Mouse (Mus musculus): ENCODE data around the gene Sec31b.
A peak's percentile ranks its signal among the peaks of the same experiment; 100 is the strongest.

Gene Sec31b

DNA sequence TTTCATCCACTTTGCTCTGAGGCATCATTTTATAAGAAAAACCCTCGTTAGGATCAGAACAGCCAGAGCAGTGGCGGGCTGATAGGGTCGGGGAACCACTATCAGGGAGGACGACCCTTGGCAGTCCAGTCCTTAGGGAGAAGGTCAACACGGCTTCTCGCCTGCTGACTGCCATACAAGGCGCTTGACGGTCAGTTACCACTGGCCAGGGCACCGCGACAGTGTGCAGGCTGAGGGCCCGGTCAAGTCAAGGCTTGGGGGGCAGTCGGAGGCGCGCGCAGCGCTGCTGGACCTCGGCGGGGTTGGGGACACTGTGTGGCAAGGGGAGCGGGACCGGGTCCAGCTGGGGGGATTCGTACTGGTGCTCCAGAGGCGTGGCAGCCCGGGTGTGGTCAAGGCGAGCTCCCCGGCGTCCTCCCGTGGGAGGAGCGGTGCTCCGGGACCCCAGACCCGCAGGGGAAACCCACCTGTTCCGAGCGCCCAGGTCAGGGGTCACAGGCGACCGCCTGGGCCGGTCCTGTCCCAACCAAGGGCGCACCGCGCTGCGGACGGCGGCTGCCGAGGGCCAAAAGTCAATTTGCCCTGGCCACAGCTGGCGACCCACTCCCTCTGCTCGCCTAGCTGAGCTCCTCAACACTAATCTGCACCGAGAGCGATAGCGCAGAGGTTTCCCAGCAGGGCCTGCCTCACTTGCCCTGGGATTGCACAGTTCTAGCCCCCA lies at the start of gene Sec31b:
Gene Sec31b (minus strand): TSS at position 544 of the 721 bp plus-strand sequence.
- ATAC-seq (ENCODE audit: low TSS enrichment), result no peak

DNA sequence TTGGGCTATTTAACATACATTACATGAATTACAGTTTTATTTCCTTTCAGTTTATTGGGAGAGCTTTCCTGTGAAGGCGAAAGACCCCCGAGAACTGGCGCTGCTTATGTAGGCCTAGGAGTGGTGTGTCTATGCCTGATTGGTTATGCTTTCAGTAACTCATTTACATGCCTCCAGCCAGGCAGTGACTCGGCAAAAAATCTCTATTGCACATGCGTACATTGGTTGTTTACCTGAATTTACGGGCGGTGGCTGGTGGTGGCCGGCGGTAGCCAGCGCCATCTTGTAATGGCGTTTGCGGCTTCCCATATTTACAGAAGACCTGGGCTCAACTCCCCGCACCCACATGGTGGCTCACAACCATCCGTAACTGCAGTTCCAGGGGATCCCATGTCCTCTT lies 48.5 kb upstream of the Sec31b start:
- ATAC-seq (ENCODE audit: low TSS enrichment), result no peak

DNA sequence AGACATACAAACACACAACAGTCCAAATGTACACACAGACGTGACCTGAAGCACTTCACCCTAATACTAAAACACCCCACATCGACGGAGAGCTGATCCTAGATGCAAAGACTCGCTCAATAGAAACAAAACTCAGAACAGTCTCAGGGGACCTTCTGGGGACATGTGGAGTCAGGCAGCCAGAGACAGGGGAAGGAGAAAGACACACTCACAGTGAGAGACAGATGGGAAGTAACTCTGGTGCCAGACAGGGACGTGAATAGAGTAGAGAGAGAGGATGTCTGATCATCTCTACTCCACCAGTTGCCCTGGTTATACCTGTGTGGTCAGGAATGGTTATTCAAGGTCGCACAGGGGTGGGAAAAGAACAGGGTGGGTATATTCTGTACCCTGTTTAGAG lies 46.0 kb upstream of the Sec31b start:
- no peak for ATAC-seq (ENCODE audit: low TSS enrichment)

DNA sequence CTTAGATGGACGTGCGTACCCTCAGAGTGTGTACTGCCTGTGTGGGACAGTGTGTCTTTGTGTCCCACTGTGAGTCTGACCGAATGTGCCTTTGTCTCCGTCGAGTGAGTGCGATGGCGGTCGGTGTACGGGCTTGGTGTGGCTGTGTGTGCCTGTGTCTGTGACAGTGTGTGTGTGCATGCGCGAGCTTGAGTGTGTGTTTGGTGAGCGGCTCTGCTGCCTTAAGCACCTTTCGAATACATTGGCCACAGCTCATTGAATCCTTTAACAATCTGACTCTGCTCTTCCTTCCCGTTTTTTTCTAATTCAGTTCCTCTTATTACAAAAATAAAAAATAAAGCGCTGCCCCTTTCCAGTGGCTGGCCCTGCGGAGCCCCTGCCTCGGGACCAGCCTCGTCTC lies 45.3 kb upstream of the Sec31b start:
- ATAC-seq (ENCODE audit: low TSS enrichment), result no peak

DNA sequence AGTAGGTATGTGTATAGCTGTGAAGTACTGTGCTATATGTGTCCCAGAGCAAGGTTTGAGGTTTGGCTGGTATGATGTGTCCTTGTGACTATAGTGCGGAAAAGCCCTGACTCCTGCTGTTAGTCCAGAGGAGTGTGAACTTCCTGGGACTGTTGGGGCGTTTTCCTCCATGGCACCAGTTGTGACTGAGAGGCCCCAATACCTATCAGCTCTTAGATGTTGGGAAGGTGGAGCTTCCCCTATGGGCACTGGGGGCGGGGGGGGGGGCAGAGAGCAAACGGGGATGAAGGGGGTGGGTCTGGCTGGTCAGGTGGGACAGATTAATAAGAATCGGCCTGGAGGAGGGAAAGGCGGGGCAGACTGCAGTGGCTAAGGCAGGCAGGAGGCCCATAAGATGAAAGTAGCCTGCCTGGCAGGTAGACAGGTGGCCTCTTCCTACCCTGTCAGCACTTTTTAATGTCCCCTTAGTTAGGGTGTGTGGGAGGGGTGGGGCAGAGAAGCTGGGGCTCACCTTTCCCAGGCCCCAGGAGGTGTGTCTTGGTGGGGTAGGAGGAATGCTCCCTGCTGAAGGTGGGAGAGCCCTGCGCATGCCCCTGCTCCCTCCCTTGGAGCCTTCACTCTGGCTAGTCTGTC lies 44.0 kb upstream of the Sec31b start:
- ATAC-seq (ENCODE audit: low TSS enrichment), result no peak

DNA sequence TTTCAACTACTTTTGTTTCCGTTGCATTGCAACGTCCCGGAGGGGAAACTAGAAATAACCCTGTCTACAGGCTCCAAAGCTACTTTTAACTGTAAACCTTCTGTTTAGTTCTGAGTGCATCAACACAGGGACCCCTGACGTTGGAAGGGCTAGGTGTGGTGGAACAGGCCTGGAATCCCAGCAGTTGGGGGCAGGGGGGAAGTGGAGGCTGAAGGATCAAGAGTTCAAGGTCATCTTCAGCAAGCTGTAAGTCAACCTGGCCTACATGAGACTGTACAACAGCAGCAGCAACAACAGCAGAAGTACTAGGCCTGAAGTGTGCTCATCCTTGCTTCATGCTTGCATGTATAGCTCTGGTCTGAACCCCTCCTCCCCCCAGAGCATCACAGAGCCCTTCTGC lies 42.4 kb upstream of the Sec31b start:
- ATAC-seq (ENCODE audit: low TSS enrichment), result no peak

DNA sequence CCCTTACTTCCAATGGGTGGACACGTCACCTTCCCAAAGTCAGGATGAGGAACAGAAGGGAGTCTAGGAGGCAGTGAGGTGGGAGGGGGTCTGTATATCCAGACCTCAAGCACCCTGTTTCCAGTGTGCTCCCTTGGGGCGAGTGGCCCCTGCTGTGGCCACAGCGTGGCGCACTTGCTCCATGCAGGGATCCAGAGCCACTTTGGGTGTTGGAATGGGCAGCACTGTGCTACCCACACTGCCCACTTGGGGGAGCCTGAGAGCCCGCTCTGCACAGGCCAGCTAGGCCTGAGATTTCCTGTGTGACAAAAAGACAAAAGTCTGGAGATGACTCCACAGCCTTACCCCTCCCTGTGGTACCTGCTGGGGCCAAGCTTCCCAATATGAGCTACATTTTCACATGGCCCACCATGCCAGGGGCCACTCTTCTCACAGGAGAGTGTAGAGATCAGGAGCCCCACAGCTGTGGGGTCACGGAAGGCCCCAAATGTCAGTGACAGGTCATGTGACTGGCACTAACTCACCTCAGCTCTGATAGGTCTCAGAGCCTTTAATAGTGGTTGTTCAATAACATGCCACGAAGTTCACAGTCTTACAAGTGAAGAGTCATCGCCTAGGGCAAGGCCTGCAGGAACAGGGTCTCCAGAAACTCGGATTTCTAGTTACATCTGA lies 37.1 kb upstream of the Sec31b start:
- ATAC-seq (ENCODE audit: low TSS enrichment), result peak; percentile 95

DNA sequence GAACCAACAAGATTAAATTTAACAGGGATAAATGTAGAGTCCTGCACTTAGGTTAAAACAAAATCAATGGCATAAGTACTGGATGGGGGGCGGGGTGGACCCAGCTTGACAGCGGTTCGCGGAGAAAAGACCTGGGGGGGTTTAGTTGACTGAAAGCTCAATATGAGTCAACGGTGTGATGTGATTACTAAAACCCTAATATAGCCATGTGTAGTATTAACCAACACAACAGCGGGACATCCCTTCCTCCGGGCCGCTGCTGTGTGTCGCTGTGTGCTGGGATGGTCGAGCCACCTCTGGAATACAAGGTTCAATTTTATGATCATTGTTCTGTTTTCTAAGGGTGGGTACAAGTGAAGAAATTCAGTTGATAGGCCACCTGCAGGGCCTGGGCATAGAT lies 36.4 kb upstream of the Sec31b start:
- ATAC-seq (ENCODE audit: low TSS enrichment), result no peak

DNA sequence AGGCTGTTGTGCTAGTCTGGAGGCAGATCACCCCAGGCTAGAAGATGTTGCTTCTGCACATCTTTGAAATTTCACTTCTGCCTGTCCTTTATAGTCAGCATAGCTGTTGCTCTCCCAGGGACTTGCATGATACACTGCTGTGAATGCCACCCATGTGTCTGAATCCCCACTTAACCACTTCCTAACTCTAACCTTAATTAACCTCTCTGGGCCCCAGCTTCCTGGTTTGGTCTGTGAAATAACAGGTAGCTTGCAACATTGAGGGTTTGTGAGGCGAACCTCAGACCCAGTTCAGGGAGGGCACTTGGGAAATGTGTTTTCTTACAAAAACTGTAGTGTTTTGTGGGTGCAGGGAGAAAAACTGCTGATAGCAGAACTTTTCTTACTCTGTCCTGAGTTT lies 32.4 kb upstream of the Sec31b start:
- no peak for ATAC-seq (ENCODE audit: low TSS enrichment)

DNA sequence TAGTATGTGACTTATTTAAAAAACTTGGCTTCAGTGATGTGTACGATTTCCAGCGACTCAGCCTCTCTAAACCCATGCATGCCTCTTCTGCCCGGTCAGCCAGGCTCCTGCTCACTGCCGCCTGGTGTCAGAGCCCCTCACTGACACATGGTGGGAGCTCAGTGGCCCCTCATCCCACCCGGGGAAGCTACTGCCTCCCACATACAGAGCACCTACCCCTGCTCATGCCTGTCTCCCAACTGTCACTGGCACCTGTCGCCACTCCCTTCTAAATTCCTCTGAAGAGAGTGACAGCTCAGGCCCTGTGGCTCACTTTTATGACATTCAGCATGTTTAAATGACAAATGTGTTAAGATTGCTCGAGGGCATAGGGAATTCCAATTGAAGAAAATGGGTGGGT lies 30.6 kb upstream of the Sec31b start:
- ATAC-seq (ENCODE audit: low TSS enrichment), result no peak

DNA sequence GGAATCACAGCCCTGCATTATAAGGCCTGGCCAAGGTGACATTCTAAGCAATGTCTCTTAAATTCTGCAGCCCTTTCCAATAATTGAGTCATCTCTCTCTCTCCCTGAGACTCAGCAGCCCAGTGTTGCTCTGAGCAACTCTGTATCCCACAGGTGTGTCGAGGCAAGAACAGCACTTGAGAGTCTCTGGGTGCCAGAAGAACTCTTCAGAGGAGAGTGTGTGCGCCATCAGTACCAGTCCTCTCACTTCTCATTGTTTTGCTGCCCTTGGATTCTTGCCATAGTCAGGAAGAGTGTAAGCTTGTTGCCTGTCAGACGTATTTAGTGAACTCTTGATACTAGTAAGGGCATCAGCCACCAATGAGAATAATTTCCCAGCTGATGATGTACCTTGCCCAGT lies 22.1 kb upstream of the Sec31b start:
- no peak for ATAC-seq (ENCODE audit: low TSS enrichment)

DNA sequence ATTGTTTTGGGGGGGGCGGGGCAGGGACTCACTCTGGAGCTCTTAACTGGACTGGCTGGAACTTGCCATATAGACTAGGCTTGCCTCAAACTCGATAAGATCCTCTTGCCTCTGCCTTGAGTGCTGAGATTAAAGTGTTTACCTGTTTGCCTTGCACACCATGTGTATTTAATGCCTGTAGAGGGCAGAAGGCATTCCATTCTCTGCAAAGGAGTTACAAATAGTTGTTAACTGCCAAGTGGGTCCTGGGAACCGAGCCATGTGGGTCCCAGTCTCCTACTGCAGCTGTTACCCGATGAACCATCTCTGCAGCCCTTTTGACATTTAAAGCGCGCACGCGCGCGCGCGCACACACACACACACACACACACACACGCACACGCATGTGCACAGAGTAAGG lies 18.3 kb upstream of the Sec31b start:
- ATAC-seq (ENCODE audit: low TSS enrichment), result no peak

DNA sequence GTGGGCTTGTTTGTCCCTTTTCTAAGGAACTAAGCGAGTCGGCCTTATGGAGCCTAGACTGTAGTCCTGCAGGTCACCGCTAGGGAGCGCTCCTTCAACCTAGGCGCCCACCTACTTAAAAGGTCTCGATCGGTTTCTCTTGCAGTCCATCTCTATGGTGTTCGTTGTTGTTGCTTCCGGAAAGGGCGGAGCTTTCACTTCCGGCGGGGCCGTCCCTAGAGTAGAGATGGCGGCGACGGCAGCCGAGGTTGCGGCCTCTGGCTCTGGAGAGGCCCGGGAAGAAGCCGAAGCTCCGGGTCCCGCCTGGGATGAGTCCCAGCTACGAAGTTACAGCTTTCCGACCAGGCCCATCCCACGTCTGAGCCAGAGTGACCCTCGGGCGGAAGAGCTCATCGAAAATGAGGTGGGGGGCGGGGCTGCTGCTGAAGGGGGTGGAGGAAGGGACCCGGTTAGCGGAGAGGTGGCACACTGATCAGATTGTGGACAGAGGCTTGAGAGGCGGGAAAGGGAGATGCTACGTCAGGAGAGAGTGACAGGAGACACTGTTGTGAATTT lies 17.1 kb upstream of the Sec31b start, which contains the start of gene Hif1an:
Gene Hif1an (plus strand): TSS at position 199 of the 555 bp plus-strand sequence.
- peak; percentile 100 for ATAC-seq (ENCODE audit: low TSS enrichment)

DNA sequence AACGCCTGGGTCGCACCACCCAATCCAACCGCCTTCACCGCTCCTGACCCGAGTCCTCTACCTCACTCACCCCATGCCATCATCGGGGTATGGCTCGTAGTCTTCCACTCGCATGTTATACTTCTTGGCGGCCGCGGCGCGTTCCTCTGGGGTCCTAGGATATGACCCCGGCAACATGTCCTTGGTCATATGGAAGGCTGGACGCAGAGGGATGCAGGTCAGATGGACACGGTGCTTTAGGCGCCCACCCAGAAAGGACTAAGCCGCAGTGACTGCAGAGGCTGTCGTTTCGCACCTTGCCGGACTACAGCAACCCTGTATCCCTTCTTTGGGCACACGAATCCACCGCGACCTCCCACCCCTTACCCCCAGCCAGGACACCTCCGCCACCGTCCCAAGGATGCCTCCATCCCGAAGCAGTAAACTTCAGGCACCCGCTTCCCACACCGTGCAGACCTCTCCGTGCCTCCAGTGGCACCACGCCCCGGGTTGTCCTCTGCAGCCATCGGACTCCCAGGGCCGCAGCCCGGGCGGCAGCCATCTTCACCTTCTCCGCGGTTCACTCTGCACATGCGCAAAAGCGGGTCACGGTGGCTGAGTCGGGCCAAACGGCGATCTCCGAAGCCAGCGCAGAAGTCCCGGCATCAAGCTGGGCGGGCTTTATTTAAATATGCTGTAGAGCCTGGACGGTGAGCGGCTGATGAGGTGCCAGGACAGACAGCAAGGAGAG lies 9.4 kb upstream of the Sec31b start, which contains the start of gene Ndufb8:
Gene Ndufb8 (minus strand): TSS at position 580 of the 730 bp plus-strand sequence.
- ATAC-seq (ENCODE audit: low TSS enrichment), result peak; percentile 96

DNA sequence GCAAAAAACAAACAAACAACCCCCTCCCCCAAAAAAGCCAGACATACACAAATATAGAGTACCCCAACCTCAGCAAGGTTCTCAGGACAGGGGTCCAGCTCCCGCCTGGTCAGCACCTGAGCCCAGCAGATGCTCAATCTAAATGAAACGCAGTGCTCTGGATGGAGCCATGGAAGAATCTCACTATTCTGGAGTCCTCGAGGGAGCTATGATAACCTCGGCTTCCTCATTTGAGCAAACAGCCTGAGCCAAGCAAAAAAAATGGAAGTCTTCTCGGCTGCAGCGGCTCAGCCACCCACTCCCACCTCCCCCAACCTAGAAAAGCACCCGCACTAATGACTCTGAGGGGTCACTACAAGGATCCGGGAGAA lies 8.8 kb upstream of the Sec31b start:
- peak; percentile 32; the same call in 1 of the 2 replicates for ATAC-seq (ENCODE audit: low TSS enrichment)

DNA sequence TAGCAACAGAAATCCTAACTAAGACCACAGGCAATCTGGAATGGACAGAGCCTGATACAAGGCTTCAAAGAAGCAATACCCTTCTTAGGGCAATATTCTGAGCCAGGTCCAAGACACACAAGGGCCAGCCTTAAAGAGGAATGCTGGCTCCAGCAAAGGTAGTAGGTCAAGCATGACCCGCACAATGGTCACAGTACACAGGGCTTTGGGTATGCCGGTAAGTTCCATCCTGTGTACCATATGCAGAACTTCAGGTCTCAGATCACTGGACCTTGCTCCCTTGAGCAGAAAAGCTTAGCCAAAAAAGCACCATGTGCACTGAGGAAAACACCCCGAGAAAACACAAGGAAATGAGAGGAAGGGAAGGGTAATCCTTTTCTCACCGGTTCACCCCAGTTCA lies 7.6 kb upstream of the Sec31b start:
- no peak for ATAC-seq (ENCODE audit: low TSS enrichment)

DNA sequence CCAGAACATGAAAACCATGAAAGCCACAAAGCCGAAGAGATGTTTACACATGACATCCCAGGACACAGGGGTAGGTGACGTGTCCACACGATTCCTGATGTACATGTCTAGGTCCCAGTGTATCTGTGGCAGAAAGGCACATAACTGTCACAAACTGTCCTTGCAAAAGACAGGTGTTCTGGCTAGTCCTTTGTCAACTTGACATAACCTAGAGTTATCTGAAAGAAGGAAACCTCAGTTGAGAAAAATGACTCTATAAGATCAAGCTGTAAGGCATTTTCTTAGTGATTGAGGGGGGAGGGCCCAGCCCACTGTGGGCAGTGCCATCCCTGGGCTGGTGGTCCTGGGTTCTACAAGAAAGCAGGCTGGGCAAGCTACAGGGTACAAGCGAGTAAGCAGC lies 7.1 kb upstream of the Sec31b start, which contains the start of gene Gm20538:
Gene Gm20538 (minus strand): TSS at position 101 of the 400 bp plus-strand sequence.
- ATAC-seq (ENCODE audit: low TSS enrichment), result no peak

DNA sequence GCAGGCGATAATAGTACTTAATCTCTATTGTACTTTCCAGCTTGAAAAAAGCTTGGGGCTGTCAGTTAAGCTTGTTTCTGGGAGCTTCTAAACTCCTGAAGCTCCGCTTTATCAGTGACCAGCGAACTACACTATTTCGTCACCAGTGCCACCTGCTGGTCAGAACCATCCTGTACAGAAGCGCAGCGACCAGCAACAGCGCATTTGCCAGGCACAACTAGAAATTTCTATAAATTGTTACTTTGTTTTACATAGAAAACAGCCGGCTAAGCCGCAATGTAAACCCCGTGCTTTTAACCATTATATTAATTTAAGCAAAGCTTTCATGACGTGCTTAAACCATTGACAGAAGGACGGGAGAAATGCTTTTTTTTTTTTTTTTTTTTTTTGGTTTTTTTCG lies 889 bp downstream of the Sec31b start:
- ATAC-seq (ENCODE audit: low TSS enrichment), result peak; percentile 81

DNA sequence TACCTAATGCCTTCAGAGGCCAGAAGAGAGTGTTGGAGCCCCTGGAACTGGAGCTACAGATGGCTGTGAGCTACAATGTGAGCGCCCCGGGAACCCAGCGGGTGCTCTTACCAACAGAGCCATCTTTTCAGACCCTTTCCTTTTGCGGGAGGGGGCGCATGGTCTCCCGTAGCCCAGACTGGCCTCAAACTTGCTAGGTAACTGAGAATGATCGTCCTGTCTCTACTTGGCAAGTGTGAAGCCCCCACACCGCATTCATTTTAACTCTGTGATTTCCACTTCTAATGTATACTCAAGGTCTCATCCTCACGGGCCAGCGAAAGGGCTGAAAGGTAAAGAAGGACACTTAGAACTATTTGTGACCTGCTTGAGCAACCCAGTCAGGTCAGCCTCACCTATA lies 1.3 kb downstream of the Sec31b start:
- ATAC-seq (ENCODE audit: low TSS enrichment), result no peak

DNA sequence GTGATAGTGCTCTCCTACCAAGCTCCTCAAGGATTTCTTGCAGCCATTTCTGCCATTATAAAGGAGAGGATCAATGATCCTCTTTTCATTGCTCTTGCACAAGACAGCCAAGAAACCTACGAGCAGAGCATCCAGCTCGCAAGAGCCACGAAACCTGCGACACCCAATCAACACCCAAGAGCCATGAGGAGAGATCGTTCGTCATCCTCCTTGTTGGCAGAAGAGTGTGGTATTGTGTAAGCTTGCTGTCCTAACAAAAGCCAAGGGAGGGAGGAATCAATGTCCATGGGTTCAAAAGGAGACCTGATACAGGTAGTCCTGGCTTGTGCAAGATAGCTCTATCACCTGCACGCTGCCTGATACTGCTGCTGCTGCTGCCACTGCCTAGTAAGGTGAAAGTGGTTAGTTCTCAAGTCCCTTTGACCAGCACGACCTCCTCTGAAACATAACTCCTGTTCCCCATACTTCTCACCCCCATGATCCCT lies 2.9 kb downstream of the Sec31b start:
- no peak for ATAC-seq (ENCODE audit: low TSS enrichment)

DNA sequence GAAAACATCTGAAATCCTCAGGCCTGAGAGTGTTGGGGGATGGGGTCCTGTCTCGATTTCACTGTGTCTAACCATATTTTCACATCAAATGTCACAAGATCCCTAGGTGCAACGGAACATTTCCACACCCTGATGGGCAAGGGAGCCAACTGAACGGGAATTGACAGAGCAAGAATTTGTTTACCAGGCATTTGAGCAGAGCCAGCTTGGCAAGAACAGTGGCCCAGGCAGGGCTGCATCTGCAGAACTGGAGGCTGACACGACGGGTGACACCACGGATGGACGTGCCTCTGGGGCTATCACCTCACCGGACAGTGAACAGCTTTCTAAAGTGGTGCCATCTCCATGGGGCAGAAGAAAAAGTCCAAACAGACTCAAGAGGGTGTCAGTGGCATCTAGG lies 8.2 kb downstream of the Sec31b start:
- no peak for ATAC-seq (ENCODE audit: low TSS enrichment)

DNA sequence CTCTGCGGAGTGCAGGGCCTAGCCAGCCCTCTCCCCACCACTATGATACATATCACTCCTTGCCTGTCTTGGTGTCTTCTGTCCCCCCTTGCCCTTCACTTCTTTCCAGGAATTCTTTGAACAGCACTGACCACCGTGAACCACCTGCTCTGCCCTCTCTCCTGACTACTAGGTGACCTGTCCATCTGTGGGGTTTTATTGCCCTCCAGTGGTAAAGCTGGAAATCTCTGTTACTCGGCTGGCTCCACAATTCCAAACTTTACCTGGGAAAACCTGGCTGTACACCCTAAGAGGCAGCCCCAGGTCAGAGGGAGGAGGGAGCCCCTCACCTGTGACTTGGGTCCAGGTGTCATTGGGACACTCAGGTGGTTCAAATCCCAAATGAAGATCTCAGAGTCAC lies 10.3 kb downstream of the Sec31b start:
- no peak for ATAC-seq (ENCODE audit: low TSS enrichment)

All from frontal cortex, adult (tissue).